Mouse (Mus musculus) fat pad, adult 2 months (tissue): ENCODE results near the gene Klf1.
"Not testable (repeated sequence)": the region's sequence is repeated elsewhere in the genome, so short reads cannot be mapped to it uniquely, and the experiment has no call there.

Experiments used
- DNase-seq: peaks from one replicate; pipeline ENCODE4 v3.0.0-alpha.2; 2011; ENCODE audit warnings: low read depth, low spot score; ENCODE audit errors: extremely low read depth

Klf1 gene

GRCm38 (mm10) chr8:84907037-84907436, 5.3 kb downstream of the Klf1 start:
- DNase-seq, result no peak

- DNase-seq, result no peak
Measured at GRCm38 (mm10) chr8:84907493-84907892, 5.8 kb downstream of the Klf1 start.

- not testable (repeated sequence) for DNase-seq
Measured at GRCm38 (mm10) chr8:84907979-84908378, 6.3 kb downstream of the Klf1 start.

DNA sequence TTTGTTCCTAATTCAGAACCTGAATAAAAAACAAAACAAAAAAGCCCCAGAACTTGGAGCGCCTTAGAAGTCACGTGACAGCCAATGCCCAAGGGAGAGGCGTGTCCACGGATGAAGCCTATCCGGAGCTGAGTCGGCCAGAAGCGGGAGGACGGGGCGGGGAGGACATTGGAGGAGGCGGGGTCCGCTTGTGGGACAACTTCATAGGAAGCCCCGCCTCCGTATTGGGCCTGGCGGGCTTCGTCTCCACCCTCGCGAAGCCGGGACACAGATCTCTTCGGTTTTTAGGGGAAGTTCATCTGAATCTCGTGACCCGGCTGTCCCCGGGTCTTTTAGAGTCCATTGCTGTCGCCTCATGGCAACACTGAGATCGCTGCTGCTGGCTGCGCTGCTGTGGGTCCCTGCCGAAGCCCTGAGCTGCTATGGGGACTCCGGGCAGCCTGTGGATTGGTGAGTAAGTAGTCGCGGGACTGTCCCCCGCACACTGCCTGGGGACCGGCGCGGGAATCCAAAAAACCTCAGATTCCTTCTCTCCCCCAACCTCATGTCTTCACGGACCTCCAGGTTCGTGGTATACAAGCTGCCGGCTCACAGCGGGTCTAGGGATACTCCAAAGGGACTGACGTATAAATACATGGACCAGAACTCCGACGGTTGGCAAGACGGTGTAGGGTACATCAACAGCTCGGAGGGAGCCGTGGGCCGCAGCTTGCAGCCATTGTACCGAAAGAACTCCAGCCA, 6.9 kb downstream of the Klf1 start, which contains the start of gene Dnase2a:
Gene Dnase2a (plus strand): TSS at position 140 of the 741 bp plus-strand sequence.
- DNase-seq, result peak; percentile 87

- DNase-seq, result no peak
Measured at GRCm38 (mm10) chr8:84909162-84909767, 7.5 kb downstream of the Klf1 start.

DNA sequence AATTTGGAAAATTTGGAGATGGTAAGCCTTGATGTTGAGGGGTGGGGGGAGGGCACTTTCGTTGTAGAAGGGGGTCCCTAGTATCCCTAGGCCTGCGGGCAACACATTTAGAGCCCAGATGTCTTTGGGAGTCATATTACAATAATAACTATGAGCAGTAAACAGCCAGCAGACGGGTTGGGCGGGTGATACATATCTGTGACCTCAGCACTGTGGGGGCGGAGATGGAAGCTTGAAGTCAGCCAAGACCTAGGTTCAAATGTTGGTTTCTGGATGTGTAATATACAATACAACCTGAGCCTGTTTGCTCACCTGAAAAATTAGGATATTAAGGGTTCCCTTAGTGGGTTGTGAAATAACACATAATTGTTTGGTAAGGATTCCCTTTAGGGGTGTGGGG, 8.2 kb downstream of the Klf1 start:
- peak; percentile 77 for DNase-seq

GRCm38 (mm10) chr8:84910551-84910950, 8.8 kb downstream of the Klf1 start:
- no peak for DNase-seq

- no peak for DNase-seq
Measured at GRCm38 (mm10) chr8:84911854-84912253, 10.1 kb downstream of the Klf1 start.

- no peak for DNase-seq
Measured at GRCm38 (mm10) chr8:84912391-84912790, 10.7 kb downstream of the Klf1 start.

GRCm38 (mm10) chr8:84912895-84913501, 11.3 kb downstream of the Klf1 start:
- peak; percentile 86 for DNase-seq

- DNase-seq, result no peak
Measured at GRCm38 (mm10) chr8:84913502-84913900, 11.8 kb downstream of the Klf1 start.

DNA sequence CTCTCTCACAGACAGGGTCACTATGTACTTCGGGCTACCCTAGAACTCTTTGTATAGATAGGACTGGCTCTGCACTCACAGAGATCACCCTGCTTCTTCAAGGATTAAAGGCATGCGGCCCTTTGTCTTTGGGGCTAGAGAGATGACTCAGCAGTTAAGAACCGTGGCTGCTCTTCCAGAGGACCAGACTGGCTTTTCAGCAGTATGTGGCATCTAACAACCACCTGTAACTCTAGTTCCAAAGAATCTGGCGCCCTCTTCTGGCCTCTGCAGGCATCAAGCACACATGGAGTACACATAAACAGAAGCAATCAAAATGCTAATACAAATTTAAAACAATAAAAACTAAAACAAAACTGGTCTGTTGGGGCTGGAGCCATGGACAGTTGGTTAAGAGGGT, 12.2 kb downstream of the Klf1 start:
- no peak for DNase-seq

DNA sequence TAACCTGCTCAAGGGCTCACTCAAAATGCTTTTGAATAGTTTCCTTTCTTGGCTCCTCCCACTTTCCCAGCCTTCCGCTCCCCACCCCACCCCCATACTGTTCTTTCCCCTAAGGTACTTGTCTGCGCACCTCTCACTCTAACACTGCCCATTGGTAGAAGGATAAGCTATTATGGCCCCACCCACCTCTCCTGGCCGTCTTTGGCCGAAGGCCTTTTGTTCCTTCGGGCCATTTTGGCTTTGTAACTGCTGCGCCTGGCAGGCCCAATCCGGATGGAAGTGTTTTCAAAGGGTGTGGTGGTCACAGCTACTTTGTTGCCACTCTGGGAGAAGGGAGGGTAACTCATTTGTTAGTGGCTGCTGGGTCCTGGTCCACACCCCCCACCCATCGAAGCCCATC, 13.5 kb downstream of the Klf1 start:
- DNase-seq, result no peak

DNA sequence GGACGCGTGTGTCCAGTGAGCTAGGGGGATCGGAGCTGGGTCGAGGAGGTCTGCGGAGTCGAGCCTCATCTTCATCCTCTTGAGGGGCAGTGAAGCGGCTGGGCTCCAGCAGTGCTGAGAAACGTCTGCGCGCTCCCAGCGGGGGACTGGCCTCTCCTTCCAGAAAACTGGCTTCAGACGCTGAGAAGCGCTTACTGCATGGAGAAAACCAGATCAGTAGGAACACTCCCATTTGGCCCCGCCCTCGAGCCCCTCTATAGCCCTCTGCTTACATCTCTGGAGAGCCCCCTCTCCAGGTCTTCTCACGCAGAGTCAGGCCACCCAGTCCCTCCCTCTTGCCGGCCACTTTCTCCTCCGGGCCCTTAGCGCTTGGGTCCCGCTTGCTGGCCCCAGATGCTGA, 16.1 kb downstream of the Klf1 start:
- no peak for DNase-seq

DNA sequence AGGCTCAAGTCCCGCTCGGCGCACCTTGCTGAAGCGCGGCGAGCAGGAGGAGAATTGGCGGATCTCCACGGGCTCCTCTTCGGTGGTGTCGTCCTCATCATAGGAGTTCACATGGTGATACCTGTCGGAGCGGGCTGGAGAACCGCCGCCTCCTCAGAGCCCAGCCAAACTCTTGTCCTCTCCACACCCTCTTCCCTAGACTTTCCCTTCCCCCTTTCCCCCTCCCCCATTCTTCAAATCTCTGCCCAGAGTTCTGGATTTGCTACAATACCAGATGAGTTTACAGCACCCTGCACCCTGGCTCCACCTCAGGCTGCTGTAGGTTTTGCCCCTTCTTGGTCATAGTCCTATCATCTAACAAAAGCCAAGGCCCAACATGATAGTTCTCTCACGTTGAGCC, 16.9 kb downstream of the Klf1 start:
- no peak for DNase-seq

DNA sequence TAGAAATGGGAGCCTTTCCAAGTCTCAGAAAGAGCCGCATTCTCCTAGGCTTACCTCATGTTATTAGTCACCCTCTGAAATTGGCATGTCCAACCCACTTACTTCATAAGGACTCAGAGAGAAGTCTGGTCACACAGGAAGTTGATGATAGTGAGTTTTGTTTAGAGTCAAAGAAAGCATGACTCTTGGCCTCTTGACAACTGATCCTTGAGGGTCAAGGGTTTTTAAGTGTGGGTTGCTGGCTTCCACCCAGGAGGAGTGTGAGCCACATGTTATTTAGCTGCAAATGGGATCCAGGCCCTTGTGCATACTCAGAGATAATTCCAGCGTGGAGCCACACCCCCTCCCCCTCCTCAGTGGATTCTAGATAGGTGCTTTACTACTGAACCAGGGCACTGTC, 19.9 kb downstream of the Klf1 start:
- no peak for DNase-seq

DNA sequence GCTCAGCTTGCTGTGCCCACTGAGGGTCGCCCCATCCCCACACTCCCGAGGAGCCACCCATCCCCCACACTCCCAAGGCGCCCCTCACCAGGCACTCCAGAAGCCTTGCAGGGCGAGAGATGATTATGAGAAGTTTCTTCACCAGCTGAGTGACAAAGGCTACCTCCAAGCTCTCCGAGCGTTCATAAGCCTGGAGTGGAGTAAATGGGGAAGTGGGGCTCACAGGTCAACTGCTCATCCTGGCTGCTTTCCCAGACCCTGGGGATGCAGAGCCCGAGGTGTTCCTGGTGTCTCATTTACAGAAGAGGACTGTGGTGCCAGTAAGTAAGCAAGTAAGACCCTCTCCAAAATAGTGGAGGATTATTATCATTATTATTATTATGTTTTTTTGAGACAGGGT, 23.8 kb downstream of the Klf1 start:
- no peak for DNase-seq

DNA sequence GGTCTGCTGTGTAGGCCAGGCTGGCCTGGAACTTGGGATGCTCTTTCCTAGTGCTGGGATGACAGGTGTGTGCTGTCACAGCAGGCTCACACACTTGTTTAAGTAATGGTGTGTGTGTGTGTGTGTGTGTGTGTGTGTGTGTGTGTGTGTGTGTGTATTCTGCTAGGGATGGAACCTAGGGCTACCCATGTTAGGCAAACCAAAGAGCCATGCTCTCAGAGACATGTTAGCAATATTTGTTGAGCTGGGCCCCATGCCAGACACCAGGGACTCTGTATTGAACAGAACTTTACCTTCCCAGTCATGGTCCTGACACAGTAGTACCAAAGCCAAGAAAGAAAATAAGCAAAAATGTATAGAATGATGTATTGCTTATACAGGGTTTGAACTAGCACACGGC, 25.8 kb downstream of the Klf1 start:
- no peak for DNase-seq

DNA sequence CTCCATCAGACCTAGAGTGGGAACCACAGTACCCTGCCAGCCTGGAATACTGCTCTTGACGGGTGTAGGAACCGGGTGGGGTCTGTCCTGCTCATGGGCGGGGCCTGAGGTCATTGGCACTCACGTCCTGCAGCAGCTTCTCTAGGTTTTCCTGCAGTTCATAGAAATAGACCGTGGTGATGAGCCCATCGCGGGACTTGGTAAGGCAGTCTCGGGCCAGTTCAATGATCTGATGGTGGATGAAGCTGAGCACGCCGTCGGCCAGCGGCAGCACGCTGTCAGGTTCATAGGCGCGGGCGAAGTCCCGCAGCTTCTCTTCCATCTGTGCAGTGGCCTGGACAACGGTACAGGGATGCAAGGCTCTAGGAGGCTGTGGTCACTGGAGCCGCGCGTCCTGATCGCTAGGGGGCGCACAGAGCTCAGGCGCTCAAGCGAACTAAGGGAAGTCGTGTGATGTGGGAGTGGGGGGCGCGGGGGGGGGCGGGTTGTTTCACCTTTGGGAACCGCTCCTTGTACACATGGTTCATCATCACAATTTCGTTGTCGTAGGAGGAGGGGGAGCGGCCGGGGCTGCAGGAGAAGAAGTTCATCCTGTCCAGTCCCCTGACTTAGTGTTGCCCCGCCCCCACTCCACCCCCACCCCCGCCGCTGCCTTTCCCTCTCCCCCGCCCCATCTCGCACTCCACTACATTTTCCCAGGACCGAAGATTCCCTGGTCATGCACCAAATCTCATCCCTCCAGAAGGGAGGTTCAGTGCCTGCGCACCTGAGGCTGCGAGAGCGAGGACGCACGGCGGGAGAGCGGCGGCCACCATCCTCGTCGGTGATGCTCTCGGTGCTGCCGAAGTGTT, 27.0 kb downstream of the Klf1 start:
- no peak for DNase-seq

- DNase-seq, result no peak
Measured at GRCm38 (mm10) chr8:84930582-84930981, 28.9 kb downstream of the Klf1 start.

DNA sequence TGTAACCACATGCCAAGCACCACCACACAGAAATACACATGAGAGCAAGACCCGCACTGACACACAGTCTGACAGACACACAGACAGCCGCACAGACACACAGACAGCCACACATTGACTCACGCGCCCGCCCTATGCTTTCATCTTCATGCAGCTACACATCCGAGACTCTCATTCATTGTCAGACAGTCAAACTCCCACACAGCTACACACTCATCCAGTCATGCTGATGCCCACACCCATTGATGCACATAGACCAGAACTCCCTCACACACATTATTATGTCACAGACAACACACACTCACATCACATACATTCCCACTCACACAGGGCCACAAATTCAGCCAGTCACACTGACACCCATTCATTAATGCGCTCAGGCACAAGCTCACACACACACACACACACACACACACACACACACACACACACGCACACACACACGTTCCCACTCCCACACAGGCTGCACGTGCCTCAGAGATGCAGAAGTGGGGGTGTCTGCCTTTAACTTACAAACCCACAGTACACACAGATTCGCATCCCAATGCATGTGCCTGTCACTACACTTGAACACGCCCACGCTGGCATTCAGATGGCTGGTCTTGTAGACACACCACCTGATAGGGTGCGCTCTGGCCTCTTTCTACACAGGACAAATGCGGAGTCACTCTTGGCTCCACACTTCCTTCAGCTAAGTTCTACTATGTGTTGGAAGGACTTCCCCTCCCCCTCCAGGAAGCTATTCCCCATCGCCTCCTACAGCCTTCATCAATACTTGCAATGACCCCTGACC, 32.2 kb downstream of the Klf1 start:
- no peak for DNase-seq
